Mouse (Mus musculus) limb, embryonic 12.5 days (tissue): ENCODE data around the gene Arsg. TPM values are rescaled to one million over a fixed set of nuclear protein-coding genes. Genes with fewer than 3 reads are reported as not detected.

Experiments used
- ATAC-seq: fragments of 200-750 bp; cut with Nextera tagmentation; 2 replicates; pipeline ENCODE4 v1.8.0; 2017; ENCODE audit warnings: low read depth, moderate TSS enrichment; ENCODE audit not compliant: insufficient number of reproducible peaks, insufficient read depth, low FRiP score, low TSS enrichment
- H3K27ac ChIP-seq: fragments of 300-500 bp; sonication (generic); 2 replicates; pipeline ENCODE4 v1.5.1; 2016; ENCODE audit warnings: mild to moderate bottlenecking, moderate library complexity
- H3K27me3 ChIP-seq: fragments of 300-500 bp; sonication (generic); 2 replicates; pipeline ENCODE4 v1.6.1; 2016; ENCODE audit warnings: mild to moderate bottlenecking, moderate library complexity
- H3K36me3 ChIP-seq: fragments of 300-500 bp; sonication (generic); 2 replicates; pipeline ENCODE4 v1.6.1; 2016; ENCODE audit warnings: mild to moderate bottlenecking, moderate library complexity
- H3K4me1 ChIP-seq: fragments of 300-500 bp; sonication (generic); replicated peaks from 2 replicates; pipeline ENCODE4 v1.6.1; 2016
- H3K4me2 ChIP-seq: fragments of 300-500 bp; sonication (generic); 2 replicates; pipeline ENCODE4 v1.6.1; 2016; ENCODE audit warnings: mild to moderate bottlenecking, moderate library complexity
- H3K4me3 ChIP-seq: fragments of 300-500 bp; sonication (generic); replicated peaks from 2 replicates; pipeline ENCODE4 v1.5.1; 2016; ENCODE audit warnings: mild to moderate bottlenecking
- H3K9ac ChIP-seq: fragments of 300-500 bp; sonication (generic); replicated peaks from 2 replicates; pipeline ENCODE4 v1.6.1; 2016; ENCODE audit warnings: mild to moderate bottlenecking, moderate library complexity
- H3K9me3 ChIP-seq: fragments of 300-500 bp; sonication (generic); 2 replicates; pipeline ENCODE4 v1.6.1; 2016; ENCODE audit warnings: mild to moderate bottlenecking, moderate library complexity
- WGBS: fragments of 180-500 bp; shearing (Covaris S2); methylation state at CpG from one replicate; pipeline ENCODE4 v1.1.7; 2016; 5-methylcytosine and 5-hydroxymethylcytosine counted together
- polyA plus RNA-seq: library from polyadenylated mRNA; unstranded; fragments of >200 nt; fragmentation: Nextera tagmentation; extraction: Ambion mirVana; gene quantifications from 2 replicates; pipeline ENCODE4 v1.2.1, GENCODE M21; 2016

Gene Arsg
- polyA plus RNA-seq, 1 experiment from 2014 or later = 4.3 TPM

GRCm38 (mm10) chr11:109496475-109496993, 23.4 kb downstream of the Arsg start:
- H3K4me3 ChIP-seq = no peak overlapping the region
- no peaks in the 10 kb centered on the region for H3K36me3 ChIP-seq
- peaks cover 5% of the 10 kb centered on the region; the same call in 1 of the 2 replicates for H3K27me3 ChIP-seq
- ATAC-seq = no peak
- H3K9ac ChIP-seq = no peak overlapping the region
- 78% methylated on average over 7 of the region's 7 CpGs for WGBS
- no peaks in the 10 kb centered on the region for H3K9me3 ChIP-seq
- H3K4me1 ChIP-seq = peaks cover 5% of the 10 kb centered on the region
- H3K27ac ChIP-seq = no peak overlapping the region
- H3K4me2 ChIP-seq = no peak overlapping the region

- Histone ChIP-seq H3K9me3 (no peaks in the 10 kb centered on the region), H3K4me1 (peaks cover 5% of the 10 kb centered on the region), H3K4me3 (no peak overlapping the region), H3K4me2 (no peak overlapping the region), H3K27ac (no peak overlapping the region), H3K9ac (no peak overlapping the region), H3K36me3 (no peaks in the 10 kb centered on the region), H3K27me3 (peaks cover 5% of the 10 kb centered on the region; the same call in 1 of the 2 replicates)
- WGBS = 61% methylated on average over 6 of the region's 6 CpGs
- no peak for ATAC-seq
Observed at GRCm38 (mm10) chr11:109496996-109497714, 24.0 kb downstream of the Arsg start.

- H3K9ac ChIP-seq = no peak overlapping the region
- WGBS = 71% methylated on average over 9 of the region's 9 CpGs
- no peak overlapping the region for H3K4me2 ChIP-seq
- H3K9me3 ChIP-seq = no peaks in the 10 kb centered on the region
- no peak overlapping the region for H3K4me3 ChIP-seq
- H3K27ac ChIP-seq = no peak overlapping the region
- ATAC-seq = no peak
- H3K36me3 ChIP-seq = no peaks in the 10 kb centered on the region
- peaks cover 5% of the 10 kb centered on the region; the same call in 1 of the 2 replicates for H3K27me3 ChIP-seq
- H3K4me1 ChIP-seq = peaks cover 5% of the 10 kb centered on the region
Observed at GRCm38 (mm10) chr11:109497990-109498389, 24.8 kb downstream of the Arsg start.

- Histone ChIP-seq H3K4me2 (no peak overlapping the region), H3K36me3 (no peaks in the 10 kb centered on the region), H3K9me3 (no peaks in the 10 kb centered on the region), H3K4me3 (no peak overlapping the region), H3K9ac (no peak overlapping the region), H3K4me1 (peaks cover 5% of the 10 kb centered on the region), H3K27me3 (peaks cover 3% of the 10 kb centered on the region; the same call in 1 of the 2 replicates), H3K27ac (no peak overlapping the region)
- WGBS = 92% methylated on average over 5 of the region's 5 CpGs
- ATAC-seq = no peak
Observed at GRCm38 (mm10) chr11:109500206-109500605, 27.0 kb downstream of the Arsg start.

- Histone ChIP-seq H3K27ac (no peak overlapping the region), H3K36me3 (no peaks in the 10 kb centered on the region), H3K4me1 (peaks cover 10% of the 10 kb centered on the region), H3K4me3 (no peak overlapping the region), H3K4me2 (no peak overlapping the region), H3K27me3 (no peaks in the 10 kb centered on the region), H3K9ac (no peak overlapping the region), H3K9me3 (no peaks in the 10 kb centered on the region)
- WGBS = 78% methylated on average over 9 of the region's 9 CpGs
- ATAC-seq = no peak
Observed at GRCm38 (mm10) chr11:109504977-109505376, 31.8 kb downstream of the Arsg start.

- Histone ChIP-seq H3K4me2 (no peak overlapping the region), H3K4me3 (no peak overlapping the region), H3K36me3 (no peaks in the 10 kb centered on the region), H3K9ac (no peak overlapping the region), H3K27ac (no peak overlapping the region), H3K27me3 (no peaks in the 10 kb centered on the region), H3K9me3 (no peaks in the 10 kb centered on the region), H3K4me1 (peaks cover 10% of the 10 kb centered on the region)
- WGBS = 91% methylated on average over 4 of the region's 4 CpGs
- no peak for ATAC-seq
Observed at GRCm38 (mm10) chr11:109505823-109506222, 32.6 kb downstream of the Arsg start.

GRCm38 (mm10) chr11:109507068-109507467, 33.9 kb downstream of the Arsg start:
- H3K36me3 ChIP-seq = no peaks in the 10 kb centered on the region
- no peaks in the 10 kb centered on the region for H3K9me3 ChIP-seq
- no peak overlapping the region for H3K4me3 ChIP-seq
- no peak for ATAC-seq
- 40% methylated on average over 3 of the region's 3 CpGs for WGBS
- no peak overlapping the region for H3K9ac ChIP-seq
- peaks cover 10% of the 10 kb centered on the region for H3K4me1 ChIP-seq
- no peaks in the 10 kb centered on the region for H3K27me3 ChIP-seq
- no peak overlapping the region for H3K27ac ChIP-seq
- H3K4me2 ChIP-seq = no peak overlapping the region

- Histone ChIP-seq H3K27me3 (no peaks in the 10 kb centered on the region), H3K27ac (no peak overlapping the region), H3K4me1 (no peaks in the 10 kb centered on the region), H3K4me2 (no peak overlapping the region), H3K9me3 (no peaks in the 10 kb centered on the region), H3K4me3 (no peak overlapping the region), H3K36me3 (no peaks in the 10 kb centered on the region), H3K9ac (no peak overlapping the region)
- no peak for ATAC-seq
- WGBS = 87% methylated on average over 16 of the region's 16 CpGs
Observed at GRCm38 (mm10) chr11:109512995-109513675, 40.0 kb downstream of the Arsg start.

GRCm38 (mm10) chr11:109514064-109514612, 41.0 kb downstream of the Arsg start:
- H3K9ac ChIP-seq = no peak overlapping the region
- no peaks in the 10 kb centered on the region for H3K4me1 ChIP-seq
- no peaks in the 10 kb centered on the region for H3K36me3 ChIP-seq
- ATAC-seq = no peak
- no peak overlapping the region for H3K4me2 ChIP-seq
- H3K27me3 ChIP-seq = no peaks in the 10 kb centered on the region
- H3K4me3 ChIP-seq = no peak overlapping the region
- 81% methylated on average over 3 of the region's 3 CpGs for WGBS
- H3K27ac ChIP-seq = no peak overlapping the region
- no peaks in the 10 kb centered on the region for H3K9me3 ChIP-seq

- no peak overlapping the region for H3K9ac ChIP-seq
- no peak overlapping the region for H3K4me2 ChIP-seq
- no peaks in the 10 kb centered on the region for H3K27me3 ChIP-seq
- H3K36me3 ChIP-seq = no peaks in the 10 kb centered on the region
- no peak overlapping the region for H3K27ac ChIP-seq
- 89% methylated on average over 11 of the region's 11 CpGs for WGBS
- ATAC-seq = no peak
- H3K4me3 ChIP-seq = no peak overlapping the region
- no peaks in the 10 kb centered on the region for H3K9me3 ChIP-seq
- peaks cover 5% of the 10 kb centered on the region; the same call in 1 of the 2 replicates for H3K4me1 ChIP-seq
Observed at GRCm38 (mm10) chr11:109517330-109517729, 44.2 kb downstream of the Arsg start.

- WGBS = 84% methylated on average over 3 of the region's 3 CpGs
Observed at GRCm38 (mm10) chr11:109517816-109518215, 44.6 kb downstream of the Arsg start.

More at GRCm38 (mm10) chr11:109517816-109518215, 44.6 kb downstream of the Arsg start:
- no peaks in the 10 kb centered on the region for H3K9me3 ChIP-seq
- H3K27ac ChIP-seq = no peak overlapping the region
- H3K4me3 ChIP-seq = no peak overlapping the region
- no peaks in the 10 kb centered on the region for H3K27me3 ChIP-seq
- no peaks in the 10 kb centered on the region for H3K36me3 ChIP-seq
- ATAC-seq = no peak
- H3K4me1 ChIP-seq = peaks cover 5% of the 10 kb centered on the region; the same call in 1 of the 2 replicates
- H3K9ac ChIP-seq = no peak overlapping the region
- H3K4me2 ChIP-seq = no peak overlapping the region
